Mouse (Mus musculus): ENCODE results near the gene Brd3.

- TF ChIP-seq HCFC1 (IDR thresholded peaks at IDR 0.05; ENCODE audit: borderline replicate concordance, insufficient read depth, low read length): no peak
- no peak for TF ChIP-seq MAFK (IDR thresholded peaks at IDR 0.05; ENCODE audit: insufficient read depth, low read depth, low read length)
- TF ChIP-seq ZNF384 (IDR thresholded peaks at IDR 0.05; ENCODE audit: low read depth, low read length): no peak
Observed at GRCm38 (mm10) chr2:27423596-27423995, 83.9 kb downstream of the Brd3 start.
